Mouse (Mus musculus) neutrophil, adult 59 days (primary cell): Measurements from ENCODE around the gene Dpy30. TPM values are rescaled to one million over a fixed set of nuclear protein-coding genes. Genes with fewer than 3 reads are reported as not detected.

ENCODE experiments used
- total RNA-seq, 2 experiments: library from RNA; stranded (reverse); gene quantifications; 1 replicate in 1 of 2; 2 replicates in 1 of 2; pipeline ENCODE4 v1.2.4; 2023

Gene Dpy30
- total RNA-seq: 10 to 100 TPM; 44.6 to 52.9 TPM

DNA sequence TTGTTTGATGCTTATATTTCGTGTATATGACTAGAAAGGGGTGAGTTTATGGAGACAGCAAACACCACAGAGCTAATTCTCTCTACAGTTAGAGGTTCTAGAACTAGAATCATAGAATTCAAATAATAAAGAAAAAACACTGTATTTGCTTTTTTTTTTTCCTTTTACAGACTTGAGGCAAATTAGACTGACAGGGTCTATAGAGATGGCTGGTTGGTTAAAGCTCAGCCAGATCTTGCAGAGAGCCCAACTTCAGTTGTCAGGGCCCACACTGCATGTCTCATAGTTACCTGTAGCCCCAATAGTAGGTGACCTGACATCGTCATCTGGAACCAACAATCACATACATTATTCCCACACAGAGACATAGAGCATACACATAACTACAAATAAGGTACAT lies at the start of gene Dpy30:
Dpy30 (minus strand) TSS at position 101 of the 400 bp plus-strand sequence.

GRCm38 (mm10) chr17:74338937-74339804 lies 15.4 kb upstream of the Dpy30 start, which contains the start of gene Spast:
TSS of gene Spast (plus strand) at chr17:74338987.

DNA sequence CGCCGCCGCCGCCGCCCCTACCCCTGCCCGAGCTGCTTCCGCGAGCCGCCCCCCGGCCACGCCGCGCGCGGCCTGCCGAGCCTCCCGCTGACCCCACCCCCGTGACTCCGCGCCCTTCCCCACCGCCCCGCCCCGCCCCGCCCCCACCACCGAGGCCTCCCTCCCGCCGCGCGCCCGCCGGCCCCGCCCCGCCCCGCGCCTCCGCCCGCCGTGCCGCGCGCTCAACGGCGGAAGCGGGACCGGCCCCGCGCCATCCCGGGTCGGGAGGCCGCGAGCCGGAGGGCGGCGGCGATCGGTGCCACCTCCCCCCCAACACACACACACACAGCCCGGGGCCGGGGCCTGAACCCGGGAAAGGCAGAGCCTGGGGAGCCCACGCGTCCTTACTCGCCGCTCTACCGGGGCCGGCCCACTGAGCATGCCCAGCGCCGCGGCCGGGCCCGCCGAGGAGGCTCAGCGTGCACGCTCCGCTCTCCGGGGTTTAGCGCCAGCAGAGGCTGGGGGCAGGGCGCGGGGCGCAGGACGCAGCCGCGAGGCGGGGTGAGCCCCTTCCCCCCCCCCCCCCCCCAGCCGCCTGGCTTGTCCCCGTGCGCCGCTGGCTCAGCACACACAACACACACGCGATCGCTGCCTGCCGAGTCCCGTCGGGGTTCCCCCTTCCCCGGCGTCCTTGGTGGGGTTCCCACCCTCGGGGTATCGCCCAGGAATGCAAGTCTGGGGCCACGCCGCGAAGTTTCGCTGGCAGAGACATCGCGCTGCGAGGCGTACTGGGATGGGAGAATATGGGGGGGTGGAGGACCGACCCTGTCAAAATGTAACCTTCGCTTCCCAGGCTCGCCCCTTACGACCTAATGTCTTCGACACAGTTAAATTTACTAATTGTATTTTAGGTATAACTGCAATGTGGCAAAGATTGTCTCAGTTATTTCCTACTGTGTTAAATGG lies 28.4 kb downstream of the Dpy30 start, which contains the start of gene Memo1:
Memo1 (minus strand) TSS at position 496 of the 945 bp plus-strand sequence.

Other genes with a start within 250 kb of the Dpy30 start
- gene Memo1, start 28.4 kb downstream of the Dpy30 start, total RNA-seq: 10 to 100 TPM; 28.8 to 31.6 TPM
- 10 to 100 TPM; 19.2 to 21.4 TPM for gene Spast, start 15.0 kb upstream of the Dpy30 start, total RNA-seq
- gene Slc30a6, start 71.7 kb upstream of the Dpy30 start, total RNA-seq: 10 to 100 TPM in 1 of 2 experiments, 1 to 10 TPM in 1; 9.9 to 12.5 TPM
- gene Nlrc4, start 135.2 kb upstream of the Dpy30 start, total RNA-seq: 1 to 10 TPM; 4.8 to 6.5 TPM
- gene Yipf4, start 165.5 kb upstream of the Dpy30 start, total RNA-seq: 10 to 100 TPM; 49.1 to 52.3 TPM
- 100 to 1,000 TPM; 108 to 113 TPM for gene Birc6, start 204.4 kb upstream of the Dpy30 start, total RNA-seq